Mouse (Mus musculus) brain, embryonic 14.5 days (tissue): ENCODE measurements around the gene Camta1.

Source experiments
- CTCF ChIP-seq: fragments of 200-500 bp; IDR thresholded peaks from 2 replicates; pipeline ENCODE4 v1.5.1; 2012; ENCODE audit warnings: inconsistent platforms, mild to moderate bottlenecking, moderate library complexity, borderline replicate concordance; ENCODE audit not compliant: insufficient read depth, insufficient read length; ENCODE audit errors: extremely low read depth
- POLR2A ChIP-seq: fragments of 200-500 bp; IDR thresholded peaks from 2 replicates; pipeline ENCODE4 v1.6.1; 2012; ENCODE audit warnings: mild to moderate bottlenecking, inconsistent platforms, borderline replicate concordance; ENCODE audit not compliant: poor library complexity, insufficient read depth, insufficient read length, severe bottlenecking; ENCODE audit errors: extremely low read depth

GRCm38 (mm10) chr4:151107131-151108001 lies 754.3 kb downstream of the Camta1 start:
- TF ChIP-seq POLR2A: no peak
- no peak for TF ChIP-seq CTCF
